Mouse (Mus musculus) small intestine, adult 2 months (tissue): ENCODE data around the gene Riox2.

Experiments
- CTCF ChIP-seq: fragments of 200-500 bp; IDR thresholded peaks from 2 replicates; pipeline ENCODE4 v1.5.1; 2012; ENCODE audit warnings: low read depth, mild to moderate bottlenecking, control low read depth, inconsistent platforms, low read length, moderate library complexity, mixed read lengths; ENCODE audit not compliant: insufficient replicate concordance, insufficient read length; ENCODE audit errors: extremely low read depth
- POLR2A ChIP-seq: fragments of 200-500 bp; IDR thresholded peaks from 2 replicates; pipeline ENCODE4 v1.6.1; 2012; ENCODE audit warnings: low read depth, mild to moderate bottlenecking, control low read depth, inconsistent platforms, low read length, moderate library complexity

GRCm38 (mm10) chr16:59433181-59433580, 38.4 kb upstream of the Riox2 start:
- no peak for TF ChIP-seq CTCF
- no peak for TF ChIP-seq POLR2A
